Mouse (Mus musculus) liver, postnatal 0 days (tissue): Measurements from ENCODE around the gene Zfp106. TPM values are rescaled to one million over a fixed set of nuclear protein-coding genes. Genes with fewer than 3 reads are reported as not detected.

ENCODE experiments used
- ATAC-seq: fragments of 200-750 bp; cut with Nextera tagmentation; 2 replicates; pipeline ENCODE4 v1.8.0; 2017; ENCODE audit warnings: mild to moderate bottlenecking, moderate library complexity
- DNase-seq: peaks from one replicate; pipeline ENCODE4 v3.0.0-alpha.2; 2016
- H3K27ac ChIP-seq: fragments of 300-500 bp; sonication (generic); 2 replicates; pipeline ENCODE4 v1.5.1; 2014; ENCODE audit warnings: antibody characterized with exemption, moderate library complexity, mild to moderate bottlenecking, low read depth
- H3K27me3 ChIP-seq: fragments of 300-500 bp; sonication (generic); 2 replicates; pipeline ENCODE4 v1.6.1; 2014; ENCODE audit warnings: low read length, control low read depth, mixed read lengths; ENCODE audit not compliant: insufficient read depth
- H3K36me3 ChIP-seq: fragments of 300-500 bp; sonication (generic); replicated peaks from 2 replicates; pipeline ENCODE4 v1.6.1; 2014; ENCODE audit warnings: mild to moderate bottlenecking, control low read depth, low read length, moderate library complexity, mixed read lengths; ENCODE audit not compliant: insufficient read depth
- H3K4me1 ChIP-seq: fragments of 300-500 bp; sonication (generic); 2 replicates; pipeline ENCODE4 v1.6.1; 2014; ENCODE audit warnings: antibody characterized with exemption, mild to moderate bottlenecking, control low read depth; ENCODE audit not compliant: insufficient read depth
- H3K4me2 ChIP-seq: fragments of 300-500 bp; sonication (generic); 2 replicates; pipeline ENCODE4 v1.6.1; 2014; ENCODE audit warnings: low read depth, mild to moderate bottlenecking, low read length, moderate library complexity, mixed read lengths
- H3K4me3 ChIP-seq: fragments of 300-500 bp; sonication (generic); 2 replicates; pipeline ENCODE4 v1.5.1; 2014; ENCODE audit warnings: low read depth, low read length
- H3K9ac ChIP-seq: fragments of 300-500 bp; sonication (generic); replicated peaks from 2 replicates; pipeline ENCODE4 v1.6.1; 2014; ENCODE audit warnings: mild to moderate bottlenecking, moderate library complexity
- H3K9me3 ChIP-seq: fragments of 300-500 bp; sonication (generic); 2 replicates; pipeline ENCODE4 v1.6.1; 2016; ENCODE audit warnings: mild to moderate bottlenecking, control low read depth, low read length, mixed read lengths
- CTCF ChIP-seq: sonication (generic); IDR thresholded peaks from 2 replicates; pipeline ENCODE4 v1.5.1; 2016; ENCODE audit warnings: antibody characterized with exemption, low read depth
- EP300 ChIP-seq: IDR thresholded peaks from 2 replicates; pipeline ENCODE4 v1.6.1; 2016; ENCODE audit warnings: antibody characterized with exemption, low read depth, mild to moderate bottlenecking
- WGBS: fragments of 180-500 bp; shearing (Covaris S2); extraction: QIAGEN DNeasy Blood & Tissue Kit; methylation state at CpG from one replicate; pipeline ENCODE4 v1.1.7; 2014; ENCODE audit not compliant: insufficient replicate concordance; 5-methylcytosine and 5-hydroxymethylcytosine counted together
- polyA plus RNA-seq: library from polyadenylated mRNA; unstranded; fragments of >200 nt; fragmentation: Nextera tagmentation; extraction: Ambion mirVana; gene quantifications from 2 replicates; pipeline ENCODE4 v1.2.1, GENCODE M21; 2015

Gene Zfp106
- 14.9 and 18.8 TPM in 2 replicates for polyA plus RNA-seq

DNA sequence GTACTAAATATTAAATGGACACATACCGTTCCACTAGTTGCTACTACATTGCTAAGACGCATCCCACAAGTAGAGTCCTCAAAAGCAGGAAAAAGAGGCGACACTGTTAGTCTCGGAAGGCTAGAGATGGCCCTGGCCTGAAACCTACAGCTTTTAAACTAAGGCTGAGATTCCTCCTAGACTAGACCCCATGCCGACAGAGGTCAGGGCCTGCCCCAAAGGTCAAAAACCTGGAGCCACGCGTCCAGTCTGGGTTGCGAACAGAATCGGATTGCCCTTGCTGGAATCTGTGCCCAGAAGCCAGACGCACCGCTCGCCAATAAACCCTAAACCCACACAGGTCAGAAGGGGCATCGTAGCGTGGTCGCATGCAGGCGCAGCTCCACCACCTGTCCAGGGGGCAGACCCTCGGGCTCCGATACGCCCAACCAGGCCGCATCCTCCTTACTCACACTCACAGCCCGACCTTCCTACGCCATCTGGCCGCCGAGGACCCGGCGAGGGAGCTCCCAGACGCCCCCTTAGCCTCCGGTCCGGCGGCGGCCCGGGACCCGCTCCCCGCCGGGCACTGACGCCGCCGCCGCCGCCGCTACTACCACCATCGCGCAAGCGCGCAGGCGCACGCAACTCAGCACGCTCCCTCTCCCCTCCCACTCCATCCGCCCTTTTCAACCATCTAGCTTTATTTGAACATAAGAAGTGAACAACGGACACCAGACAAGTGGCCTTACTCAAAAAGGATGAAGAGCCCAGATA, at the start of gene Zfp106:
Gene Zfp106, minus strand, starts transcription at position 609 of the 756 bp plus-strand sequence.
- TF ChIP-seq CTCF (no peak), EP300 (peak; percentile 68; the same call in 1 of the 2 replicates)
- WGBS = under 1% methylated on average over 49 of the region's 50 CpGs

DNA sequence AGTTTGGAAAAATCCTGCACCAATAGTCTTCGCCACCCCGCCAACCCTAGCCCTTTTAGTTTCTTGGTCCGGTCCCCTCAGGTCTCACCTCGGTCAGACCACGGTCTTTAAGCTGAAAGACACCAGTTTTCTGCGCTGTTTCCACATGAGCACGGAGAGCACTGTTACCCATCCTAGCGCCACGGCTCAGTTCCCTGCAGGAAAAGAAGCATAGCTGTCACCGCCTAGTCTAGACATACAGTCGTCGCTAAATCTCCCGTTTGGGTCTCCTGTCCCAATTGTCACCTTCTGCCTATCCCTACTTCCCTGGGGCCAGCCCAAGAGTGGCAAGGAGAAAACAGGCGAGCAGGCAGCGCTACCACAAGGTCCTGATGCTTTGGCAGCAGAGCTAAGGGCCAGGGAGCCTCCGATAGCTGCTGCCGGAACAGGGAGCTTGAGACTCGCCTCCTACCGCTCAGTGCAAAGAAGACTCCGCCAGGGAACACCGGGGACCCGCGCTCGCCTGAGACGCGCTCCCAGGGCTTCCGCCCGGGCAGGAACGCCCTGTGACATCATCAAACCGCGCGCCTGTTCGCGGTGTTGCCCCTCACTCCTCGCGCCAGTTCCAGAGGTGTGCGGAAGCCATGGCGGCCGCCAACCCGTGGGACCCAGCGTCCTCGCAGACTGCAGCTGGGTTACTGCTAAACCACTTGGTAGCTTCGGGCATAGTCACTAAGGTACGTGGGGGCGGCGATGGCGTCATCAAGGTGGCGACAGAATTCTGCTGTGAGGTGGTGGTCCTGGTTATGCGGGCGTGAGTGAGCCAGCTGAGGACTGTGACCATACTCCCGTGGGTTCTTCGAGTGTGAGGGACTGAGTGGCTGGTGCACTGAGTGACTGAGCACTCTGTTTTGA, 45.4 kb upstream of the Zfp106 start, which contains the start of the genes Haus2 and Lrrc57:
Gene Haus2, plus strand, starts transcription at position 554 of the 894 bp plus-strand sequence.
Gene Lrrc57, minus strand, starts transcription at position 691 of the 894 bp plus-strand sequence.
- Histone ChIP-seq H3K4me1 (peaks cover 22% of the 10 kb centered on the region), H3K4me3 (peak within 1 kb of the TSS; percentile 92), H3K9ac (peak within 1 kb of the TSS; percentile 84), H3K36me3 (peaks cover 11% of the 10 kb centered on the region), H3K4me2 (peak within 1 kb of the TSS; percentile 92), H3K27me3 (no peaks in the 10 kb centered on the region), H3K27ac (peak within 1 kb of the TSS; percentile 94), H3K9me3 (no peaks in the 10 kb centered on the region)
- TF ChIP-seq EP300 (no peak), CTCF (peak; percentile 42)
- 0% methylated on average over 52 of the region's 52 CpGs for WGBS
- peak; percentile 98 for ATAC-seq
- DNase-seq = peak; percentile 95

More for the DNA sequence above, at the start of gene Zfp106:
- peaks cover 4% of the 10 kb centered on the region; the same call in 1 of the 2 replicates for H3K36me3 ChIP-seq
- H3K27me3 ChIP-seq = no peaks in the 10 kb centered on the region
- H3K9ac ChIP-seq = peak within 1 kb of the TSS; percentile 97
- no peaks in the 10 kb centered on the region for H3K9me3 ChIP-seq
- H3K4me1 ChIP-seq = peaks cover 28% of the 10 kb centered on the region
- peak within 1 kb of the TSS; percentile 93 for H3K27ac ChIP-seq
- DNase-seq (peak; percentile 90), ATAC-seq (peak; percentile 73)
- peak within 1 kb of the TSS; percentile 91 for H3K4me2 ChIP-seq
- H3K4me3 ChIP-seq = peak within 1 kb of the TSS; percentile 99

GRCm38 (mm10) chr2:120606021-120606690, 42.5 kb upstream of the Zfp106 start:
- no peak overlapping the region for H3K9ac ChIP-seq
- ATAC-seq (no peak), DNase-seq (no peak)
- H3K36me3 ChIP-seq = no peaks in the 10 kb centered on the region; the same call in 1 of the 2 replicates
- peak; percentile 57 for TF ChIP-seq CTCF
- no peak for TF ChIP-seq EP300
- H3K9me3 ChIP-seq = no peaks in the 10 kb centered on the region
- H3K4me3 ChIP-seq = no peak overlapping the region
- WGBS = 84% methylated on average over 6 of the region's 6 CpGs
- no peak overlapping the region for H3K4me2 ChIP-seq
- H3K27me3 ChIP-seq = no peaks in the 10 kb centered on the region
- peaks cover 19% of the 10 kb centered on the region for H3K4me1 ChIP-seq
- no peak overlapping the region for H3K27ac ChIP-seq

DNA sequence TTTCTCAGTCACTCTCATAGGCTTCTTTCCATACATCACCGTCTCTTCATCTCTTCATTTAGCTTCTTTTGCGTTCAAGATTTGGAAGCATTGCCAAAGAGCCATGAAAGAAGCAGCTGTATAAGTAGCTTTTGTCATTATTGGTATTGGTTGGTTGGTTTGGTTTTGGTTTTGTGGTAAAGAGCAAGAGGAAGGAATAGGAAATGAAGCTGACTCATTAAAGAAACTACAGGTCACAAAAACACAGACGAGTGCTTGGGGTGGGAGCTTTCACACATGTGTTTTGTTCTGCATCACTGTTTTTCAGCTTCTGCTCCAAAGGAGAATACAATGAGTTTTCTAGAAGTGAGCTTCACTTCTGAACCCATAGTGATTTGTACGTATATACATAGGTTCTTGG, 35.9 kb upstream of the Zfp106 start:
- H3K27me3 ChIP-seq = no peaks in the 10 kb centered on the region
- no peak overlapping the region for H3K27ac ChIP-seq
- no peaks in the 10 kb centered on the region for H3K9me3 ChIP-seq
- DNase-seq = no peak
- H3K4me2 ChIP-seq = no peak overlapping the region
- H3K4me1 ChIP-seq = no peaks in the 10 kb centered on the region
- no peak overlapping the region for H3K9ac ChIP-seq
- H3K36me3 ChIP-seq = peaks cover 44% of the 10 kb centered on the region
- ATAC-seq = no peak
- no peak overlapping the region for H3K4me3 ChIP-seq
- TF ChIP-seq EP300 = no peak
- no peak for TF ChIP-seq CTCF
- WGBS = 74% methylated on average over 4 of the region's 4 CpGs

DNA sequence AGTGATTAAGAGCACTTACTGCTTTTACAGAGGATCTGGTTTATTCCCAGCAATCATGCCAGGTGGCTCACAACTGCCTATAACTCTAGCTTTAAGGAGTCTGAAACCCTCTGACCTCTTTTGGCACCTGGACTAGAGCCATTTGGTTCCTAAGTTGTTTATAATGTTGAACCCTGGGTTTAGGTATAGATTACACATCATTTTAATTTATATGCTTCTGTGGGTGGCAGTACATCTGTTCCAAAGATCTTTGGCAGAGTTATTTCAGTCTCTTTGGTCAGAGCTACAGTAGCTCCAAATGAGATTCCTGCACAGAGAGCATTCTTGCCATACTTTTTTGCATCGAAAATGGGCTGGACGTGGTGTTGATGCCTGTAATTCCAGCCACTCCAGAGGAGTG, 34.1 kb upstream of the Zfp106 start:
- Histone ChIP-seq H3K27ac (no peak overlapping the region), H3K4me3 (no peak overlapping the region), H3K4me1 (no peaks in the 10 kb centered on the region), H3K36me3 (peaks cover 52% of the 10 kb centered on the region), H3K9ac (no peak overlapping the region), H3K9me3 (no peaks in the 10 kb centered on the region), H3K27me3 (no peaks in the 10 kb centered on the region), H3K4me2 (no peak overlapping the region)
- ATAC-seq = no peak
- DNase-seq = no peak
- WGBS = 79% methylated on average over 2 of the region's 2 CpGs
- no peak for TF ChIP-seq EP300
- TF ChIP-seq CTCF = no peak
